Mouse (Mus musculus): ENCODE measurements around the gene Rreb1.

The Rreb1 gene

GRCm38 (mm10) chr13:37778147-37778593 is at the start of gene Rreb1:
TSS of gene Rreb1 (plus strand) at chr13:37778400.
- no peak for DNase-seq (ENCODE audit: low read depth)

- no peak for DNase-seq (ENCODE audit: low read depth)
These were observed 49.6 kb upstream of the Rreb1 start for GRCm38 (mm10) chr13:37728551-37728950.

- DNase-seq (ENCODE audit: low read depth): no peak
These were observed 46.1 kb upstream of the Rreb1 start for GRCm38 (mm10) chr13:37731914-37732693.

GRCm38 (mm10) chr13:37734501-37734900 is 43.7 kb upstream of the Rreb1 start:
- DNase-seq (ENCODE audit: low read depth): no peak

- no peak for DNase-seq (ENCODE audit: low read depth)
These were observed 38.1 kb upstream of the Rreb1 start for GRCm38 (mm10) chr13:37740111-37740510.

GRCm38 (mm10) chr13:37740752-37741151 is 37.4 kb upstream of the Rreb1 start:
- DNase-seq (ENCODE audit: low read depth): no peak

GRCm38 (mm10) chr13:37742248-37742647 is 36.0 kb upstream of the Rreb1 start:
- DNase-seq (ENCODE audit: low read depth): no peak

GRCm38 (mm10) chr13:37747504-37747903 is 30.7 kb upstream of the Rreb1 start:
- no peak for DNase-seq (ENCODE audit: low read depth)

GRCm38 (mm10) chr13:37749485-37749884 is 28.7 kb upstream of the Rreb1 start:
- DNase-seq (ENCODE audit: low read depth): peak; percentile 16

- DNase-seq (ENCODE audit: low read depth): no peak
These were observed 26.8 kb upstream of the Rreb1 start for GRCm38 (mm10) chr13:37751154-37751950.

- DNase-seq (ENCODE audit: low read depth): no peak
These were observed 18.7 kb upstream of the Rreb1 start for GRCm38 (mm10) chr13:37759341-37760012.

GRCm38 (mm10) chr13:37760013-37760342 is 18.2 kb upstream of the Rreb1 start:
- peak; percentile 23 for DNase-seq (ENCODE audit: low read depth)

GRCm38 (mm10) chr13:37760373-37760772 is 17.8 kb upstream of the Rreb1 start:
- DNase-seq (ENCODE audit: low read depth): no peak

GRCm38 (mm10) chr13:37760957-37761941 is 17.0 kb upstream of the Rreb1 start:
- no peak for DNase-seq (ENCODE audit: low read depth)

GRCm38 (mm10) chr13:37763800-37764407 is 14.3 kb upstream of the Rreb1 start:
- no peak for DNase-seq (ENCODE audit: low read depth)

GRCm38 (mm10) chr13:37769777-37770176 is 8.4 kb upstream of the Rreb1 start:
- no peak for DNase-seq (ENCODE audit: low read depth)

GRCm38 (mm10) chr13:37773476-37773875 is 4.7 kb upstream of the Rreb1 start:
- no peak for DNase-seq (ENCODE audit: low read depth)

GRCm38 (mm10) chr13:37776675-37777074 is 1.5 kb upstream of the Rreb1 start:
- DNase-seq (ENCODE audit: low read depth): no peak

- DNase-seq (ENCODE audit: low read depth): peak; percentile 38
These were observed 651 bp upstream of the Rreb1 start for GRCm38 (mm10) chr13:37777351-37778146.

GRCm38 (mm10) chr13:37778594-37779231 is 513 bp downstream of the Rreb1 start:
- DNase-seq (ENCODE audit: low read depth): no peak

Measured in c-Kit-positive CD71-negative TER-119-negative erythroid progenitor cells, embryonic 14.5 days (primary cell).